Comparison of ENCODE assay signal across 9 mouse cellular contexts in the genomic region with DNA sequence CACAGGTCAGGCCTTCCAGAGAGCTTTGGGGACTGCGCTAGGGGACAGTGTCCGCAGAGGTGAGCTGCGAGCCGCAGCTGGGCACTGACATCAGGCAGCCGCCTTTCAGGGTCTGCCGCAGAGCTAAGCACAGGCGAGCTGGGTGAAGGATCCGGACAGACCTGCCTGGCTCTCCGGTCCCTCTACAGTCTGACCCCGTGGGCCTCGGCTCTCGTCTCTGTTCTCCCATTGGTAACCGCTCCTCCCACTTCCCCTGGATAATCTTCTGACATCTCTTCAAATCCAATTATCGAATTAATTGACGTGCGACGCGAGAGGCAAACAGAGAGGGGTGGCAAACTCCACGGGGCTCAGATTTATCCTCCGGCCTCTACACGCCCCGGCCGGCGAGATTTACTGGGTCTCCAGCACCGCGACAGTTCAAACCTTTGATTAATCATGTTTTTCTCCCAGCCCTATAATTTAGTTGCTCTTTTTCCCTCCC. TPM values are rescaled to one million over a fixed set of nuclear protein-coding genes. Genes with fewer than 3 reads are reported as not detected.
DNase-seq lines count a peak whose midpoint lies in the region; ATAC-seq lines count a peak whose summit lies in the region.
"Had no signal": no experiment of that assay in that cellular context is flagged by ENCODE, and none has a peak within 500 bp of the region (broad histone marks: within the 10 kb centered on the region; RNA-seq: fewer than 3 reads in every experiment).

No protein-coding gene starts in this region.

- H3K4me3 ChIP-seq in heart, embryonic 13.5 days, result peak overlapping the region; percentile 61
- H3K4me3 ChIP-seq in forebrain, embryonic 12.5 days (replicated peaks), result peak overlapping the region; percentile 43
- peak overlapping the region; percentile 49 for H3K4me3 ChIP-seq in liver, embryonic 13.5 days (replicated peaks)
- H3K4me3 ChIP-seq in stomach, embryonic 14.5 days (ENCODE audit: low read depth, low read length), result peak overlapping the region; percentile 44

- no peaks in the 10 kb centered on the region for H3K9me3 ChIP-seq in heart, embryonic 13.5 days
- H3K9me3 ChIP-seq in forebrain, embryonic 12.5 days, result no peaks in the 10 kb centered on the region
- no peaks in the 10 kb centered on the region for H3K9me3 ChIP-seq in liver, embryonic 13.5 days (replicated peaks)
- no peaks in the 10 kb centered on the region for H3K9me3 ChIP-seq in stomach, embryonic 14.5 days (ENCODE audit: control insufficient read depth, low read depth, low read length)
- H3K9me3 ChIP-seq: G1E had no signal

- peaks cover 20% of the 10 kb centered on the region for H3K4me1 ChIP-seq in heart, embryonic 13.5 days
- peaks cover 34% of the 10 kb centered on the region for H3K4me1 ChIP-seq in forebrain, embryonic 12.5 days
- peaks cover 10% of the 10 kb centered on the region for H3K4me1 ChIP-seq in liver, embryonic 13.5 days (replicated peaks)
- peaks cover 11% of the 10 kb centered on the region; the same call in 1 of the 2 replicates for H3K4me1 ChIP-seq in stomach, embryonic 14.5 days (ENCODE audit: control insufficient read depth, insufficient read depth, low read length)

- peak overlapping the region; percentile 74 for H3K9ac ChIP-seq in heart, embryonic 13.5 days
- H3K9ac ChIP-seq in forebrain, embryonic 12.5 days, result peak overlapping the region; percentile 42; the same call in 1 of the 2 replicates
- H3K9ac ChIP-seq in liver, embryonic 13.5 days, result no peak overlapping the region
- H3K9ac ChIP-seq in stomach, embryonic 14.5 days (replicated peaks; ENCODE audit: low read depth, low read length), result 0 out of 2 replicates have a peak overlapping the region, but pooled peaks have one; percentile 14

- WGBS in heart, embryonic 13.5 days, result 1% methylated on average over 26 of the region's 26 CpGs
- WGBS in forebrain, embryonic 12.5 days, result under 1% methylated on average over 26 of the region's 26 CpGs
- 5% methylated on average over 26 of the region's 26 CpGs for WGBS in liver, embryonic 13.5 days (ENCODE audit: insufficient replicate concordance)
- 2% methylated on average over 26 of the region's 26 CpGs for WGBS in stomach, embryonic 14.5 days

- no peak for DNase-seq in heart, adult 11 months
- DNase-seq in R1 (ENCODE audit: low read depth, low spot score), result peak; percentile 50
- no peak for DNase-seq in liver, embryonic 13.5 days
- DNase-seq in natural killer cell, adult 2 months (ENCODE audit: low spot score in 2 of 2), result no peak
- DNase-seq in right cerebral cortex, postnatal 36 days (ENCODE audit: low spot score in 2 of 2), result no peak

- H3K36me3 ChIP-seq in heart, embryonic 13.5 days, result no peaks in the 10 kb centered on the region
- H3K36me3 ChIP-seq in forebrain, embryonic 12.5 days (replicated peaks), result no peaks in the 10 kb centered on the region
- no peaks in the 10 kb centered on the region for H3K36me3 ChIP-seq in liver, embryonic 13.5 days
- H3K36me3 ChIP-seq in stomach, embryonic 14.5 days (ENCODE audit: control insufficient read depth, insufficient read depth, low read length), result no peaks in the 10 kb centered on the region
- H3K36me3 ChIP-seq: G1E had no signal

- peak overlapping the region; percentile 89 for H3K4me2 ChIP-seq in heart, embryonic 13.5 days
- peak overlapping the region; percentile 64 for H3K4me2 ChIP-seq in forebrain, embryonic 12.5 days
- H3K4me2 ChIP-seq in liver, embryonic 13.5 days, result peak overlapping the region; percentile 64
- H3K4me2 ChIP-seq in stomach, embryonic 14.5 days (replicated peaks; ENCODE audit: low read depth, low read length), result peak overlapping the region; percentile 88

- H3K27ac ChIP-seq in heart, embryonic 13.5 days (replicated peaks), result no peak overlapping the region
- peak overlapping the region; percentile 59 for H3K27ac ChIP-seq in forebrain, embryonic 12.5 days
- H3K27ac ChIP-seq in liver, embryonic 13.5 days, result no peak overlapping the region
- no peak overlapping the region for H3K27ac ChIP-seq in stomach, embryonic 14.5 days (ENCODE audit: low read length)

- H3K27me3 ChIP-seq in heart, embryonic 13.5 days (replicated peaks), result peaks cover 80% of the 10 kb centered on the region
- H3K27me3 ChIP-seq in forebrain, embryonic 12.5 days, result peaks cover 87% of the 10 kb centered on the region
- peaks cover 91% of the 10 kb centered on the region for H3K27me3 ChIP-seq in liver, embryonic 13.5 days
- H3K27me3 ChIP-seq in stomach, embryonic 14.5 days (ENCODE audit: control insufficient read depth, insufficient read depth, low read length), result peaks cover 32% of the 10 kb centered on the region

- ATAC-seq in heart, embryonic 13.5 days (ENCODE audit: extremely low read depth, insufficient number of reproducible peaks, low FRiP score, low TSS enrichment), result no peak; the same call in 1 of the 2 replicates
- peak; percentile 58 for ATAC-seq in forebrain, embryonic 12.5 days (ENCODE audit: low FRiP score)
- ATAC-seq in liver, embryonic 13.5 days (ENCODE audit: low read depth), result no peak; the same call in 1 of the 2 replicates
- ATAC-seq in stomach, embryonic 14.5 days (ENCODE audit: insufficient number of reproducible peaks, insufficient read depth, low FRiP score, low read depth), result no peak

RNA-seq across cellular contexts. Expression of a gene that starts 20.2 kb away (rescaled TPM):
- polyA plus RNA-seq in heart, embryonic 13.5 days (2015; fragmentation: Nextera tagmentation; extraction: Ambion mirVana), result 72.3 and 73.9 TPM in 2 replicates
- polyA plus RNA-seq in forebrain, embryonic 12.5 days (2016; fragmentation: Nextera tagmentation; extraction: Ambion mirVana), result 67.4 and 67.5 TPM in 2 replicates
- polyA plus RNA-seq in liver, embryonic 13.5 days (2015; fragmentation: Nextera tagmentation; extraction: Ambion mirVana), result 32.5 and 38.7 TPM in 2 replicates
- polyA plus RNA-seq in stomach, embryonic 14.5 days (2014; fragmentation: Nextera tagmentation; extraction: Ambion mirVana), result 86.0 and 99.3 TPM in 2 replicates

RNA-seq across cellular contexts. Expression of a gene that starts 29.6 kb away (rescaled TPM):
- polyA plus RNA-seq in heart, embryonic 13.5 days (2015; fragmentation: Nextera tagmentation; extraction: Ambion mirVana), result 50.8 and 54.6 TPM in 2 replicates
- polyA plus RNA-seq in forebrain, embryonic 12.5 days (2016; fragmentation: Nextera tagmentation; extraction: Ambion mirVana), result 38.8 and 42.7 TPM in 2 replicates
- 9.0 and 11.3 TPM in 2 replicates for polyA plus RNA-seq in liver, embryonic 13.5 days (2015; fragmentation: Nextera tagmentation; extraction: Ambion mirVana)
- polyA plus RNA-seq in stomach, embryonic 14.5 days (2014; fragmentation: Nextera tagmentation; extraction: Ambion mirVana), result 31.9 and 34.4 TPM in 2 replicates
